Mouse (Mus musculus): ENCODE measurements around the gene Eef2k.
"Not testable (repeated sequence)": the region's sequence is repeated elsewhere in the genome, so short reads cannot be mapped to it uniquely, and the experiment has no call there.

The Eef2k gene

GRCm38 (mm10) chr7:120882674-120883073 lies 40.0 kb downstream of the Eef2k start:
- DNase-seq: no peak

GRCm38 (mm10) chr7:120883523-120884290 lies 41.1 kb downstream of the Eef2k start:
- DNase-seq: no peak

- DNase-seq: no peak
Observed at GRCm38 (mm10) chr7:120884746-120885145, 42.1 kb downstream of the Eef2k start.

- DNase-seq: no peak
Observed at GRCm38 (mm10) chr7:120893123-120893522, 50.5 kb downstream of the Eef2k start.

GRCm38 (mm10) chr7:120897054-120897453 lies 54.4 kb downstream of the Eef2k start:
- DNase-seq: no peak

- no peak for DNase-seq
Observed at GRCm38 (mm10) chr7:120897711-120898335, 55.2 kb downstream of the Eef2k start.

- no peak for DNase-seq
Observed at GRCm38 (mm10) chr7:120900191-120900590, 57.6 kb downstream of the Eef2k start.

GRCm38 (mm10) chr7:120901701-120902100 lies 59.1 kb downstream of the Eef2k start:
- DNase-seq: no peak

- DNase-seq: no peak
Observed at GRCm38 (mm10) chr7:120902931-120903330, 60.3 kb downstream of the Eef2k start.

- not testable (repeated sequence) for DNase-seq
Observed at GRCm38 (mm10) chr7:120910172-120910571, 67.5 kb downstream of the Eef2k start.

- DNase-seq: not testable (repeated sequence)
Observed at GRCm38 (mm10) chr7:120911268-120911667, 68.6 kb downstream of the Eef2k start.

- DNase-seq: no peak
Observed at GRCm38 (mm10) chr7:120913332-120913731, 70.7 kb downstream of the Eef2k start.

GRCm38 (mm10) chr7:120916262-120916875 lies 73.7 kb downstream of the Eef2k start:
- no peak for DNase-seq

- DNase-seq: no peak
Observed at GRCm38 (mm10) chr7:120917279-120917591, 74.6 kb downstream of the Eef2k start.

GRCm38 (mm10) chr7:120917592-120918461 lies 75.2 kb downstream of the Eef2k start, which contains the start of gene Polr3e:
Gene Polr3e, plus strand, starts transcription at chr7:120917744.
- DNase-seq: peak; percentile 100

- DNase-seq: peak; percentile 85
Observed at GRCm38 (mm10) chr7:120918526-120918962, 75.9 kb downstream of the Eef2k start.

- no peak for DNase-seq
Observed at GRCm38 (mm10) chr7:120933110-120933509, 90.5 kb downstream of the Eef2k start.

- DNase-seq: no peak
Observed at GRCm38 (mm10) chr7:120933680-120934195, 91.1 kb downstream of the Eef2k start.

- DNase-seq: peak; percentile 81
Observed at GRCm38 (mm10) chr7:120934716-120935115, 92.1 kb downstream of the Eef2k start.

- DNase-seq: no peak
Observed at GRCm38 (mm10) chr7:120936522-120936921, 93.9 kb downstream of the Eef2k start.

- peak; percentile 53 for DNase-seq
Observed at GRCm38 (mm10) chr7:120938206-120938605, 95.6 kb downstream of the Eef2k start.

GRCm38 (mm10) chr7:120940343-120940742 lies 97.7 kb downstream of the Eef2k start:
- peak; percentile 92 for DNase-seq

- DNase-seq: no peak
Observed at GRCm38 (mm10) chr7:120941214-120941613, 98.6 kb downstream of the Eef2k start.

All from kidney, adult 9 months (tissue).